Mouse (Mus musculus) heart, postnatal 10 days (tissue): ENCODE measurements around the gene Spop. TPM values are rescaled to one million over a fixed set of nuclear protein-coding genes. Genes with fewer than 3 reads are reported as not detected.
"Not testable (repeated sequence)": the region's sequence is repeated elsewhere in the genome, so short reads cannot be mapped to it uniquely, and the experiment has no call there.

Experiments used
- DNase-seq, 2 experiments: peaks; one replicate each; pipeline ENCODE4 v3.0.0; 2021
- intact Hi-C: fragments of 180-260 bp; cut with DNase I; formaldehyde crosslinking; loops from one replicate; pipeline ENCODE4 v1.15.1; 2025
- total RNA-seq, 2 experiments: library from RNA; stranded (reverse); gene quantifications; 2 replicates each; pipeline ENCODE4 v1.2.3; 2021

Spop gene
- total RNA-seq, 2 experiments from 2014 or later = 132 to 136 TPM

DNA sequence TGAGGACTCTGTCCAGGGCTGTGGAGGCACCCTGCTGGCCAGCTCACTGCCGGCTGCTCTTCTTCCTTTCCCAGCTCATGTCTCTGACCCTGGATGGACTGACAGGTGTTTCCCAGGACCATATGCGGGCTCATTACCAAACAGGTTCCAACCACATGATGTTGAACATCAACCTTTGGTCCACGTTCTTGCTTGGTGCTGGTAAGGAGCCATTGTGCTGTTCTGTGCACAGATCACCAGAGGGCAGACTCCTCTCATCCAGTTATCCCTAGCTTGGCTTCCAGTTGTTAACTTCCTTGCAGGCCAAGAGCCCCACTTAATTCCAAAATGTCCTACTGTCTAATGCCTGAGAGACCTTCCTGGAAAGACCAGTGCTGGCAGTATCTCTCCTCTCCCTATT is 24.9 kb upstream of the Spop start:
- intact Hi-C loops = no loop called here
- DNase-seq = peak; percentile 43 to 55

DNA sequence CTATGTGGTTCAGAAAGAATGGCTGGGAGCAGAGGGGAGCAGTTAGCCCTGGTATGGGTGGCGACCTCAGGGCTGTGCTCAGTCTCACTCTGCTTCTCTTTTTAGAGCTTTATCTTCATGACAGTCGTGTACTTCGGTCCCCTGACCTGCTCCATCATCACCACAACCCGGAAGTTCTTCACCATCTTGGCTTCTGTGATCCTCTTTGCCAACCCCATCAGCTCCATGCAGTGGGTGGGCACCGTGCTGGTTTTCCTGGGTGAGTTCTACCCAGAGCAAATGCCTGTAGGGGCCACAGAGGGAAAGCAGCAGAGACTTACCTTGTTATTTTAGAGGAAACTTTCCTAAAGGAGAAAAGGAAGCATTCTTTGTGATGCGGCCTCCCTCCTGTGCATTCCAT is 23.5 kb upstream of the Spop start:
- DNase-seq = no peak

DNA sequence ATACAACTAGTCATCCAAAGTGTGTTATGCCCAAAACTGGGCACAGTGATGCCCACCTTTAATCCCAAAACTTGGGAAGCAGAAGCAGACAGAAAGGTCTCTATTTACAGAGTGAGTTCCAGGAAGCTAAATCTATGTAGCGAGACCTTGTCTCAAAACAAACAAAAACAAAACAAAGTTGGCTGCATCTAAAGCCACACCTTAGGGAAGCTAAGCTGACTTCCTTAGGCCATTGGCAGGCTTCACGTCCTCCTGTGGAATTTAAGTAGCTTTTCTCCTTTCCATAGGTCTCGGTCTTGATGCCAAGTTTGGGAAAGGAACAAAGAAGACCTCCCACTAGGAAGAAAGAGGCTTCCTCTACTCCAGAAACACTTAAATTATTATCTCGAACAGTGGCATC is 22.7 kb upstream of the Spop start:
- intact Hi-C loops = no loop called here

More for the DNA sequence above, 23.5 kb upstream of the Spop start:
- intact Hi-C loops = no loop called here

DNA sequence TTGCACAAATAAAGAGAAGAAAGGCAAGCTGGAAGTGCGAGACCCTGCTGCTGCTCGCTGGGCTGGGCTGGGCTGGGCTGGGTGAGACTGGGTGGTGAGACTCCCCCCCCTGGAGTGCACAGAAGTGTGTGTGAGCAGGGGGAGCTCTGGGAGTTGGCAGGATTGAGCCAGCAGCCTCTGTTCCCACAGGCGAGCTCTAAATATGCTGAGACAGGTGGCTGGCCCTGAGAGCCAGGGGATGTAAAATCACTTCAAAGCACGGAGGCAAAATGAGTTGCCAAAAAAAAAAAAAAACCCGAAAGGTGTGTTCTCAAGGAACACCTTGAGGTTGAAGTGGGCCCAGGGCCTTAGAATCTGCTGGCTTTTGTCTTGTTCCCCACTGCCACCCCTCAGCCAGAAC is 22.1 kb upstream of the Spop start:
- peak; percentile 39 to 60 for DNase-seq
- intact Hi-C loops = no loop called here

More for the DNA sequence above, 22.7 kb upstream of the Spop start:
- no peak for DNase-seq

DNA sequence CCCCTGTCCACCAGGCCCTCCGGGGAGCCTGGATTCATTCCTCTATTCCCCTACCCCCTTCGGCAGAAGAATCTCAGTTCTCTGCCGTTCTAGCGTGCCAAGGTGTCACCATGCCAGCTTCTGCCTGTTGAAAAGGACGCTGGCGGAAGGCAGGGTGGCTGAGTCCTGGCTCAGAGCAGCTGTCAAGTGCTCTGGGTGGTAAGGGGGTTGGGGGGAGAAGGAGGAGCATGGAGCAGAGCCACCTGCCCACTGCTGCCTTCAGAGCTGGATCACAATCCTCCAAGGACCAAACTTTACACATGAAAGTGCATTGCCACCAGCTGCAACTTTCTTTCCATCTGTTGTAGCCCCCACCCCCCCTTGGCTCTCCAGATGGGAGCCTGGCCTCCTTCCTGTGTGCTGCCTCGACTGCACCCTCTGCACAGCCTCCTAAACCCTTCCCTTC is 21.6 kb upstream of the Spop start:
- peak; percentile 82 to 87 for DNase-seq
- intact Hi-C loops = no loop called here

DNA sequence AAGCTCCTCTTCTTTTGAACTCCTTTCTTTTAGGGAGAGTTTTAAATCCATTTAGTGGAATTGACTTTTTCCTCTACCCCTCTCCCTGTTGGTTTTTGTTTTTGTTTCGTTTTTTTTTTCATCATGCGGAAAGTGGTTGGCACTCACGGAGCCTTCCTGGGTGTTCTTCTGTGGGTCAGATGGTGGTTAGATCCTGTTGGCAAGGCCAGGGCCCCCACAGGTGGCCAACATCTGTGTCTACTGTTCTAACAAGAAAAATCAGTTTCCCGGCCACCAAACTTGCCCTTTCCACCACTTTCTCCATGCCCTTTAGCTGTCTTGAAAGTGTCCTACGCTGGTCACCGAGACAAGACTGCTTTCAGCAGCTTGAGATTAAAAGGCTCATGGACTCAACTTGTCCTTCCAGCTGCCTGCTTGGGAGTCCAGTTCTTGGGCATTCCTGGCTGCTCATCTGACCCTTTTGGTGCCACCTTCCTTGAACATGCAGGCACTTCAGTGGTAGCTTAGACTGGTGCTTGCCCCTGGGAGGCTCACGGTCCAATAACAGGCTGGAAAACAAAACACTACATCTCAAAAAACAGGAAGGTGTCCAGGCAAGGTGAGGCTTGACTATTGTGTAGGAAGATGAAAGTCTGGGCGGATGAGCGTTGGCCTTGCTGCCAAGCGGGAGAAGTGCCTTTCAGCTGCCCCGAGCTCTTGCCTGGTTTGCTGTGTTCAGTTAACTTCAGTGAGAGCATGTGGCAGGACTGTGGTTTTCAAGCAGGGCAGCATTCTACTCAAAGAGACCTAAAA is 21.0 kb upstream of the Spop start:
- no peak for DNase-seq
- intact Hi-C loops = no loop called here

DNA sequence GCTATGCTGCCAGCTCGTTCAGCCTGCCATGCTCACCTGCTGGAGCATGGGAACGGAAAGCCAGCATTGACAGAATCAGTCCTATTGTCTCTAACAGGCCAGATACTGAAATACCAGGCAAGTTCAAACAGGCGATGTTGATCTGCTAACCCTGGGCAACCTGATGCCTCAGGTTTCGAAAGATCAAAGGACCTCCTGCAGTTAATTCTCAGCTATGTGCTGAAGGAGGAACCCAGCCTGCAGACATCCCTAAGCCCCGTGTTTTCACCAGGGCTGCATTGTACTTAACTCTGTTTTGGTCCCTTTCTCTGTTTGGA is 20.4 kb upstream of the Spop start:
- intact Hi-C loops = no loop called here
- DNase-seq = no peak

DNA sequence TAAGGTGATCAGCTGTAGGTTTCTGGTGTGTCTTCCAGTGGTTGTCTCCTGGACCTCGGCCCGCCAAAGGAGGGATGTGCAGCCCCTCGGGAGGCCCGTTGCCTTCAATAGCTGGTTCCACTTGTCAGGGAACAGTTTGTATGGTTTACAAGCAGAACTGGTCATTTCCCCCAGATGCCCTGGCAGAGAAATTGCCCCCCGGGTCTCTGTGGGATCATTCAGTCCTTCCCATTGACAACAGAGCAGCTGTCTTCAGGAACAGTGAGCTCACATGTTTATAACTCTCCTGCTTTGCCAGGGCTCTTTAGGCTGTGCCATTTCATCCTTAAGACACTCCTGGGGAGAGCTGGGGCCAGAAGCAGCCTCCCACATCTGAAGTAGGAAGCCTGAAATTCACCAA is 19.8 kb upstream of the Spop start:
- no peak for DNase-seq
- intact Hi-C loops = no loop called here

DNA sequence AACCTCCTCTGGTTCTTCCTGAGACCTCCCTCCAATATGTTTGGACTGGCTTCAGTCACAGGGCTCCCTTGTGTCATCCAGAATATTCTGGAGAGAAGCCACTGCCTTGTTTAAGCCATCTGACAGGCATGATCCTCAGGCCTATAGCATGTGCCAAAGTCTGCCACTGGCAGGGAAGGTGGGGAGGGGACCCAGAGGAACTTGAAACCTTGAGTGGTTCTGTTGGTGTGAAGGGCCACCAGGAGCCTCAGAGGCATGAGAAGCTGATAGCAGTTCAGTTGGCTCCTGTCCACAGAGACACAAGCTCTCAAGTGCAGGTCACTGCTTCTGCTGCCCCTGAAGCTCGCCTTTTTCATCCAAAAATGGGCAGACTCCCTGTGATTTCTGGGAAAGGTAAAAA is 17.3 kb upstream of the Spop start:
- intact Hi-C loops = no loop called here
- DNase-seq = peak; percentile 37 to 56

DNA sequence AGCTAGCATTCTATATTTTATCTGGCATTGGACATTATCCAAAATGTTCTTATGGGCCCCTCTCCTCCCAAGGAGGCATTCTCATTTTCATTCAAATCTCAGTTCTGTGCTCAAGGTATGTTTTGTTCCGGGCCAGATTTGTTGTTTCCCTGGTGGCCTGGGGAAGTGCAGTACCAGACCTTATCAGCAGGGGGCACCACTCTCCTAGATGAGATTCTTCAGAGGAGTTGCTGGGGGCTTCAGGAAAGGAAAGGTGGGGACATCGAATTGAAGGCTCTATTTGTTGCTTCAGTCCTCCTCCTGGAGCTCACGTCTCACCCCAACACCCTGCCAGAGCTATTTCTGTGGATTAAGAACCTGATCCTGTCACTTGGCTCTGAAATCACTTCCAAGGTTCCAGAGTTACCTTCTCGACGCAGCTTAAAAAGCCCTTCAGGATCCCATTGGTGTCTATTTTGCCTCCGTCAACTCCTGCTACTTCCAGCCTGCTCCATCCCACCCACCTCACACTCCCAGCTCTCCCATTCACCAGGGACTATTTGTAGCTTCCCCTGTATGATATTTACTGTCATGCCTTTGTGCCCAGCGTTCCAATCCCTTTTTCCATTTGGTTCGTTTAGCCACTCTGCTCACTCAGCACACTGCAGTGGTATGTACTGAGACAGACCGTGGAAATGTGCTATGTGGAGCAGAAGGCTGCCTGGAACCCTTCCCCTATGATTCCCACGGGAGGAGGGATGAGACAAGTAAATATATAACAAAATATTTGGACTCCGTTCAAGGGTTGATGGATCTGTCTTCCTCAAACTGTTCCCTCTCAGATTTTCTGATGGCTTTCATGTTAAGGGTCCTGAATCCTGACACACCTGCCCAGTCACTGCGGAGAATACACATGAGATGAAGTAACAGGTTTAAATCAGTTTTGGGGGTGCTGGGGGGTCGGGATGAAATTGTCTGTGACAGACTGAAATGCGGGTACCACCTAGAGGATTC is 15.7 kb upstream of the Spop start:
- intact Hi-C loops = loop anchor here (1.0 to 2.0 kb wide), 2 partner anchors 35 to 122 kb away; no protein-coding TSS in a partner anchor
- peak; percentile 79 to 90 for DNase-seq

DNA sequence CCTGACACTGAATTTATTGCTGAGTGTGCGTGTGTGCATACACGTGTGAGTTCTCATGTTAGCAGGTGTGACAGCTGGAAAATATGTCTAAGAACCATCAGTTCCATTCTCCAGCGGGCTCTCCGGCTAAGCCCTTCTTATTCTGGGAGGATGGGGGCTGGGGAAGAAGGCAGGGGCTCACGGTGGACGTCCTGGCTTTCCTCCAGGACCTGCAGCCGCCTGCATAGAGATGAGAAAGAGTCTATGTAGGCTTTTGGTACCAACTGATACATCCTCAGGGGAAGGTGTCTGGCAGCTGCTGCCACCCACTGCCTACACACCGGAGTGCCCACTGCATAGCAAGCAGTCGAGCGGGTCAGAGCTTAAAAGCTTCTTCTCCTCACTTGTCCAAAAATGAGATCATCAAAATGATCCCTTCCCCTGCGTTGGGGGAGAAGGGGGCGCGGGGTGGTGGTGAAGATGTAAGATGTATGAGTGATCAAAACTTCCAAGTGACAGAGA is 14.3 kb upstream of the Spop start:
- DNase-seq = no peak
- intact Hi-C loops = loop anchor here (2.0 kb wide), 1 partner anchor 33 kb away; no protein-coding TSS in a partner anchor

DNA sequence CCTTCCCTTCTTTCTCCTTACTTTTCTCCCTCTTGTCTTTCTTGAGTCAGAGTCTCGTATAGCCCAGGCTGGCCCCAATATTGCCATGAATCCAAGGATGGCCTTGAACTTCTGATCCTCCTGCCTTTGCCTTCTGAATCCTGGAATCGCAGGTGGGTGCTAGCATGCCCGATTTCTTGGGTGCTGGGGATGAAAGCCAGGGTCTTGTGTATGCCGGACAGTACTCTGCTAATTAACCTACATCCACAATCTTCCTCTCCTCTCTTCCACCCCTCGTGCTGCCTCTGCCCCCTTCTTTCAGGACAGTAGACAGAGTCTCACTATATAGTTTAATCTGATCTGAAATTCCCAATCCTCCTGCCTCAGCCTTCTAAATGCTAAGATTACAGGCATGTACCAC is 12.3 kb upstream of the Spop start:
- intact Hi-C loops = no loop called here
- DNase-seq = no peak

DNA sequence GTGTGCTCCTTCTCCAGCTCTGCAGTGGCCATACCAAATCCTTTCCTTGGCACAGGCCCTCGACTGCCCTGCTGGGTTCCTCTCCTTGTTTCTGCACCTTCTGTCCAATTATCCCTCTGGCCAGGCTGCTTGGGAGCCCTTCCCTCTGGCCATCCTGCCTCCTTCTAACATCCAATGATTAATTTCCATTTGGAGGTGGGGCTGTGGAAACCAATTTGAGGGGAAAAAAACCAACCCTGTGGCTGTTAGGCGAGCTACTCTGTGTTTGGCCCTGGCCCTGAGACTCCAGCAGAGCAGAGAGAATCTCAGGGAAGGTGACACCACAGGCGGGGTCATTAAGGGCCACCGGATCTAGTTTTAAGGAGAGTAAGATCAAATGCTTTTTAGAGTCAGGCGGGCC is 11.7 kb upstream of the Spop start:
- DNase-seq = peak; percentile 48 to 50

DNA sequence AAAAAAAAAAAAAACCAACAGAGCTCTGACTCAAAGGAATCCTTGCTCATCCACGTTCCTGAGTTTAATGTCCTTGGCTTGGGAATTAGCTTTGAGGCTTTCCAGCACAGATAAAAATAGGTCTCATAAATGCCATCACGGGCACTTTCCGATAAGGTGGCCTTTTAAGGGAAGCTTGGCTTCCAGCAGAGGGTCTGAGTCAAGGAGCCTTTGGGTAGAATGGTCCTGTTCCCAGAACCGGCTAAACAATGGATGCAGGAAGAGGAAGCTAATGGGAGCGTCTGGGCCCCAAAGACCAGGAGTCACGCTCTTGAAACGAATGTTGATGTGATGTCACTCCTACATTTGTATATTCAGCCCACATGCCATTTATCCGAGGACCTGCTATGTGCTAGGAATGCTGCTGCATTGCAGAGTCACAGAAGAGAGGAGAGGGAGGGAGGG is 11.2 kb upstream of the Spop start:
- DNase-seq = peak; percentile 72 to 74
- intact Hi-C loops = no loop called here

More for the DNA sequence above, 11.7 kb upstream of the Spop start:
- intact Hi-C loops = no loop called here

DNA sequence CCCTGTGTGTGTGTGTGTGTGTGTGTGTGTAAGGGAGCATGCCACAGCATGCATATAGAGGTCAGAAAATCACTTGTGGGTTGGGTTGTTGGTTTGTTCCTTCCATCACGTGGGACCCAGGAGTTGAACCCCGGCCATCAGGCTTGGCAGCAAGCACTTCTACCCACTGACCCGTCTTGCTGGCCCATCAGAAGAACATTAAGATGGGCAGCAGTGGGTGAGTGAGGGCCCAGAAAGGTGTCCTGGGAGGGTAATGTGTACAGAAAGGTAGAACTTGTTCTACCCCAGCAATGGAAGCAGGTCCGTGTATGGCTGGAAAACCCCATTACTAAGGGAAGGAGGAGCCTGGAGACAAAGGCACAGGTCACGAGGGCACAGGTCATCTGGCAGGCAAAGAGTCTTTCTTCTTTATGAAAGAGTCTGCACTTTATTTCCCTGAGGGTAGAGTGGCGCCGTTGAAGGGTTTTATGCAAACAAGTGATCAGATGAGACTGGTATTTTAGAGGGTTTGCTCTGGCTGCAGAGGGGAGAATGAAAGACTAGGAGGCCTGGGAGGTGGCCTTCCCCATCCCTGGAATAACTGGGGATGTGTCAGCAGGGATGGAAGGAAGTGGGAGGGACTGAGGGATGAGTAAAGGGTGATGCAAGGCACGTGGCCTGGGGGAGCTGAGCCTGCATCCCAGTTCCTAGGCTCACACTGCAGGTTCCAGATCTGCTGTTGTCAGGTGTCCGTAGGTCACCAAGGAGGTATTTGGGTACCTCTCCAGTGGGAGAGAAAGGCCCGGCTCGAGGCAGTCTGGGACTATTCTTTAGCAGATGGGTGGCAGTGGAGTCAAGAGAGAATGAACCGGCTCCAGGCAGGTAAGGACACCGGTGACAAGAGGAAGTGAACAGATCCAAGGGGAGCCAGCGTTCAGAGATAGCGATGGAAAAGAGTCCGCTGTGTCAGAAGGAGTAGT is 10.2 kb upstream of the Spop start:
- DNase-seq = no peak
- intact Hi-C loops = no loop called here

DNA sequence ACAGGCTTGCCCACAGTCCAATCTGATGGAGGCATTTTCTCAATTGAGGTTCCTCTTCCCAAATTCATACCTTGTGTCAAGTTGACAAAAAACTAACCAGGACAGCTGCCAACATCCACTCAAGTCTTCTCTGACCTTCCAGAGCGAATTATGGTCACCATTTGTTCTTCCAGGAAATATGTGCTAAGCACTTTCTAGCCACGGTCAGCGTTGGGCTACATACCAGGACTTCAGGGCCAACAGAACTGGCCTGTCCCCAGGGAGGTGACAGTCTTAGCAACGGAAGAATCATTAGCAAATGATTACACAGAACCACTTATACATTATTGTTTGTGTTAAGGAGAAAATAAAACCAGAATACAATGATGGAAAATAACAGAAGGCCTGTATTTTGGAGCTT is 8.1 kb upstream of the Spop start:
- intact Hi-C loops = no loop called here
- DNase-seq = peak in 1 of 2 experiments; percentile 55

DNA sequence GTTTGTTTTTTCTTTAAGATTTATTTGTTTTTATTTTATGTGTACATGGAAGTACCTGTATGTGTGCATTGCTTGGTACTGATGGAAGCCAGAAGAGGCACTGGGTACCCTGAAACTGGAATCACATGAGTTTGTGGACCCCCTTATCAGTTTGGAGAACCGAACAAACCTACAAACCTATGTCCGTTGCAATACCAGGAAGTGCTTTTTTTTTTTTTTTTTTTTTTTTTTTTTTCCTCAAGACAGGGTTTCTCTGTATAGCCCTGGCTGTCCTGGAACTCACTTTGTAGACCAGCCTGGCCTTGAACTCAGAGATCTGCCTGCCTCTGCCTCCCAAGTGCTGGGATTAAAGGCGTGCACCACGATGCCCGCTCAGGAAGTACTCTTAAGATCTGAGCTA is 7.5 kb upstream of the Spop start:
- intact Hi-C loops, DNase-seq: not testable (repeated sequence)

DNA sequence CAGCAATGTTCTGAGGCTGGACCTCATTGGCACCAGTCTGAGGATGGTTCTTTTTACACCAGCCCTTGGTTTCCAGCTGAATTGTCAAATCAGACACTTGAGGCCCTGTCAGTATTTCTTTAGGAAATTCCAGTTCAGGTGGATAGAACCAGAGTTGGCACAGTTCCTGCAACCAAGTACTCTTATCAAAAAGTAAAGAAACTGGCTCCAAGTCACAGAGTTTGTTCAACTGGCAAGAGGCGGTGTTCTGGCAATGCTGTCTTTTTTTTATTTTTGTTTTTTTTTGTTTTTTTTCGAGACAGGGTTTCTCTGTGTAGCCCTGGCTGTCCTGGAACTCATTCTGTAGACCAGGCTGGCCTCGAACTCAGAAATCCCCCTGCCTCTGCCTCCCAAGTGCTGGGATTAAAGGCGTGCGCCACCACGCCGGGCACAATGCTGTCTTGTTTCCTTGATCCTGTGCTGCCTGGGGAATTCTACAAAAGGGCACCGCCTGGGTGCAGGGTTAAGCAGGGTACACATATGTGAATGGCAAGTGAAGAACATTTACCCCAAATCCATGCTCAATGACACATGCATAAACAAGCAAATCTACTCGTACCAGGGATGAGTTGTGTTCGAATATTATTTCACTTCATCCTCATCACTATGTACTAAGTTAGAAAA is 4.3 kb upstream of the Spop start:
- no peak for DNase-seq
- intact Hi-C loops = no loop called here

DNA sequence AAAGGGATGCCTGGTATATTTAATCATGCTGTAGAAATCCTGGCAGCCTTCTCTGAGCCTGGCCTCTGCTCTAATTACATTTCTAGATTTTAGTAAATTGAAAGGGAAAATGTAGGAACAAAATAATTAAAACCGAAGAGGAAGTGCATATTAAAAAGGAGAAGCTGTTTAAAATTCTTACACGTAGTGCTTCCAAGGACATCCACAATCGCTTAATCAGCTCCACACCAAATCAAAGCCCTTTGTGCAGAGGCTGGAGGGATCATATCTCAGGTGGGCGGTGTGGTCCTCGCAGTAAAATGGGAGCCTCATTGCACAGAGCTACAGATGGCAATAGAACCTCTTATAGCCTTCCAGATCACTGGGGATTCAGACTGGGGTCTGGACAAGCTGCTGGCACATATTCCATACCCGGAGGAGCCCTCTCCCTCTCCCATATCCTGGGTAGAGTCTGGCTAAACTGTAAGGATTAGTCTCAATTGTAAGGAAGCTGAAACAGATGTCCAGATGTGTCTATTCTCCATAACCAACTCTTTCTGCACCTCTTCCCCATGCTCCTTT is 2.3 kb upstream of the Spop start:
- intact Hi-C loops = no loop called here
- no peak for DNase-seq
